Mouse (Mus musculus): ENCODE data around the gene Numa1.
"Not testable (repeated sequence)": the region's sequence is repeated elsewhere in the genome, so short reads cannot be mapped to it uniquely, and the experiment has no call there.

Gene Numa1

GRCm38 (mm10) chr7:101938348-101938747, 4.4 kb downstream of the Numa1 start:
- DNase-seq, result no peak

DNA sequence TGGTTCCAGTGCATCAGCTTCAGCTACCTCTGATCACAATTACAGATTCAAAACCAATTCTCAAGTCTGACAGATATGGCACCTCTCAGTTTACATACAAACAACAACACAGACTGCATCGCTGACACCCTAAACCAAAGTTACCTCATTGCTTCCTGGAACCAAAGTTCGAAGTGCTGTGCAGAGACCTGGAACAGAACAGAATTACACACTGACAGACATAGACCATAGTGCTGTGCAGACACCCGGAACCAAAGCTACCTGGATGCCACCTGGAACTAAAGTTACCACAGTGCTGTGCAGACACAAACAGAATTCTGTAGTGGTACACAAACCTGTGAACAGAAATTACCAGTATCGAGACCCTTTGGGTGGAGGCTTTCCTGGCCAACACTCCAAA, 5.8 kb downstream of the Numa1 start:
- DNase-seq, result no peak

- DNase-seq, result not testable (repeated sequence)
Observed at GRCm38 (mm10) chr7:101949008-101949407, 15.1 kb downstream of the Numa1 start.

- no peak for DNase-seq
Observed at GRCm38 (mm10) chr7:101951648-101952047, 17.7 kb downstream of the Numa1 start.

- no peak for DNase-seq
Observed at GRCm38 (mm10) chr7:101952098-101952497, 18.2 kb downstream of the Numa1 start.

- DNase-seq, result no peak
Observed at GRCm38 (mm10) chr7:101954163-101954562, 20.3 kb downstream of the Numa1 start.

DNA sequence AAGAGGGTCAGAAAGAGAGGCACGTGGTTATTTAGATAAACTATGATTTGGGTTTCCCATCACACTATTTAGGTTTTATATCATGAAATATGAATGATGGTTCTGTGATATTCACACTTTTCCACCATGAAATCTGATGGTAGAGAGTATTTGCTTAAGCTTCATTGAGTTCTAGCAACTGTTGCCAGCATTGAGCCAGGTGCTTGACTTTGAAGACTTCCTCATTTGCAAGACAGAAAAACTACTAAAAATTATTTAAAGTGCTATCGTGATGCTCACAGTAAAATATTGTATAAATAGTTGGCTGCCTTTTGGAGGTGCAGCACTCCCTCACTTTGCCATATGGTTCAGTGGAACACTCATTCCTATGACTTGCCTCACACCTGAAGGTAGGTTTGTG, 21.4 kb downstream of the Numa1 start:
- no peak for DNase-seq

DNA sequence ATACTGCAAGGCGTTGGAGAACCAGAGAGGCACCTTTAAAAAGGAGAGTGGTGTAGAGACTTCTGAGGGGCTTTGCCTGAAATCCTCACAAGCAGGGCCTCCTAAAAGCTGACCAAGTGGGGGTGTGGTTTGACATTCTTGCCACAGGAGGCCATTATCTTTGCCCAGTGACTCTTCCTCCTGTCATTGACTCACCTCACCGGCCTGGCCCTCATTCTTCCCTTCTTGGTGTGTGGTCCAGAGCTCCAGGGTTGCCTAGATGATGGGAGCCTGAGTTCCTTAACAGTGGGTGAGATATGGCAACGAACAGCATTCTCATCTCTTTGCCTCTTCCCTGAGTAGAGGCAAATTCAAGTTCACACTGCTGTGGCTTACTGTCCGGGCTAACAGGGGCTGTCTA, 22.0 kb downstream of the Numa1 start:
- no peak for DNase-seq

DNA sequence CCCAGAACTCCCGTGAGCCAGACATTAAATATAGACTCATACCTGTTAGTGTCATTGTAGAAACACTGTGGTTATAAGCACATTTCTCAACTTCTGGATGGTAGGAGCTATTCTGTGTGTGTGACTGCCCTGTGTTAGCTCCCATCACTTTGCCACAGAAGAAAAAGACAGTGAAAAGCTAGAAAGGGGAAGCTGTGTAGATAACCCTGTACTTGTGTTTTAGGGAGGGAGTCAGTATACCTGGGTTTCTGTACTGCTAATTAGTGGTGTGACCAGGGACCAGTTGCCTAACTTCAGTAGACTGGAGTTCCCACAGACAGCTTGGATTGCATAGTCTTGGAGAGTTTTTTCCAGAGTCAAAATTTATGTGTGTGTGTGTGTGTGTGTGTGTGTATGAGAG, 22.6 kb downstream of the Numa1 start:
- DNase-seq, result no peak

DNA sequence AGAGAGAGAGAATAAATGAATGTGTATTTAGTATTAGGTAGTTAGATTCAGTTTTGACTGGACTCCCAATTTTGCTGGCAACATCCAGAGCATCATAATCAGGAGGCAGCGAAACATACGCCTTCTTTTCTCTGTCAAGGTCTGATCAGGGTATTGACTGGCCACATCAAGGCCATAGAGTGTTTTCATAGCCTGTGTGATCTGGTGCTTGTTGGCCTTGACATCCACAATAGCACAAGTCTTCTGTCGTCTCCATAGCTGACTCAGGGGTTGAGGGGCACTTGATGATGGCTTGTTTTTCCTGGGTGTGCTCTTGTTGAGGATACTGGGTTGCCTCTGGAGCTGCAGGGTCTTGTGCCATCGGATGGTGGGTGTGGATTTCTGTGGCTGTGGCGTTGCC, 23.0 kb downstream of the Numa1 start:
- DNase-seq, result no peak

GRCm38 (mm10) chr7:101962829-101963228, 28.9 kb downstream of the Numa1 start:
- DNase-seq, result no peak

- DNase-seq, result no peak
Observed at GRCm38 (mm10) chr7:101963621-101964020, 29.7 kb downstream of the Numa1 start.

DNA sequence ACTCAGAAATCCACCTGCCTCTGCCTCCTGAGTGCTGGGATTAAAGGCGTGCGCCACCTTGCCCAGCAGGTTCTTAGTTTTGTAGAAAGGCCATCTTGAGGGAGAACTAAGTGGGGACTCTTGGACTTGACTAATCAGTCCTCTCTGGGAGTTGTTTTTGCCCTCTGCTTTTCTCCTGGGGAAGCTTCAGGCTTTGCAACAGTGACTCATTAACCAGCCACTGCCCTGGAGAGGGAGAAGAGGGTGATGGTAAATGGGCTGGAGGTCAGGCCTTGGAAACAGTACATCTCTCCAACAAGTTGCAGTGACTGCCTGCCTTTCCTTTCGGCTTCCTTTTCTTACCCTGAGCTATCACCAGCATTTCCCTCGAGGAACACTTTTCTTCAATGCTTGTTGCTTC, 30.6 kb downstream of the Numa1 start:
- no peak for DNase-seq

DNA sequence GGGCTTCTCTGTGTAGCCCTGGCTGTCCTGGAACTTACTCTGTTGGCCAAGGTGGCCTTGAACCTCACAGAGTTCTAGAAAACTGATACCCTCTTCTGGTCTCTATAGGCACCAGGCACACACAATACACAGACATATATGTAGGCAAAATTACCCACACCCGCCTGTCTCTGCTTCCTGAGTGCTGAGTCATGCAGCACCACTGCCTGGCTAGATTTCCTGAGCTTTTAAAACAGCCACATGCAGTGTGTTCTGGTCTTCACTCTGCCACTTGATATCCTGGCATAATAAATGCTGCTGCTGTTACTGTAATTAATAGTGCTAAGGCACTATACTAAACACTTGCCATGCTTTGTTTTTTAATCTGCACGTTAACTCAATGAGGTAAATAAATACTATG, 31.7 kb downstream of the Numa1 start:
- DNase-seq, result no peak

- no peak for DNase-seq
Observed at GRCm38 (mm10) chr7:101967256-101967655, 33.3 kb downstream of the Numa1 start.

GRCm38 (mm10) chr7:101968751-101969150, 34.8 kb downstream of the Numa1 start:
- DNase-seq, result no peak

DNA sequence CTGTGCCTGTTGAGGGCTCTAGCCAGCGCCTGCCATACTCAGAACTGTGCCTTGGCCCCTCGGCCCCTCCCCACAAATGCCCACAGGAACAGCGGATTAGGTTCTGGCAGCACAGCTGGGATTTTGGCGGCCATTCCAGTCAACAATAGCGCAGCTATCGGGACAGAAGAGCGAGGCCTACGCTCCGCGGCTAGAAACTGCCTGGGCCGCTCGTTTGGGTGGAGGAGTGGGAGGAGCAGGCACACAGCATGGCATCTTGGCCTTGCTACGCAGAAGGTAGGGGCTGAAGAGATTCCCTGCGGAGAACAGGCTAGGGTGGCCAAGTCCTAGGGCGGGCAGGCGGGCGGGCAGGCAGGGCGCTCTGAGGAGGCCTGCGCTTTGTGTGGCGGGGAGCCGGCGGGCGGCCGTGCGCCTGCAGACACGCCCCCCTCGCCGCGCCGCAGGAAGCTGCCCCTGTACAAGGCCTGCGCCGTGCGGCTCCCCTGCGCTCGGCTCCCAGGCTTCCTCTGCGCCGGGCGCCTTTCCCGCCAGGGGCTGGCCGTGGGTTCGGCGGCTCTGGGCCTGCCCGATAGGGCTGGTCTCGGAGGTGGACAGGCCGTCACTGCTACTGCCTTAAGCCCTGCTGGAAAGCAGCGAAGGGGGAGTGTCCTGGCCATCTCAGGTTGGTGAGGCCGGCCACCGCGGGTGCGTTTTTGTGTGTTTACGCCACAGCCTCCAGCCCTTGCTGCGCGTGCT, 36.0 kb downstream of the Numa1 start:
- peak; percentile 89 to 94 for DNase-seq

GRCm38 (mm10) chr7:101970429-101970775, 36.5 kb downstream of the Numa1 start:
- peak; percentile 92 to 95 for DNase-seq

DNA sequence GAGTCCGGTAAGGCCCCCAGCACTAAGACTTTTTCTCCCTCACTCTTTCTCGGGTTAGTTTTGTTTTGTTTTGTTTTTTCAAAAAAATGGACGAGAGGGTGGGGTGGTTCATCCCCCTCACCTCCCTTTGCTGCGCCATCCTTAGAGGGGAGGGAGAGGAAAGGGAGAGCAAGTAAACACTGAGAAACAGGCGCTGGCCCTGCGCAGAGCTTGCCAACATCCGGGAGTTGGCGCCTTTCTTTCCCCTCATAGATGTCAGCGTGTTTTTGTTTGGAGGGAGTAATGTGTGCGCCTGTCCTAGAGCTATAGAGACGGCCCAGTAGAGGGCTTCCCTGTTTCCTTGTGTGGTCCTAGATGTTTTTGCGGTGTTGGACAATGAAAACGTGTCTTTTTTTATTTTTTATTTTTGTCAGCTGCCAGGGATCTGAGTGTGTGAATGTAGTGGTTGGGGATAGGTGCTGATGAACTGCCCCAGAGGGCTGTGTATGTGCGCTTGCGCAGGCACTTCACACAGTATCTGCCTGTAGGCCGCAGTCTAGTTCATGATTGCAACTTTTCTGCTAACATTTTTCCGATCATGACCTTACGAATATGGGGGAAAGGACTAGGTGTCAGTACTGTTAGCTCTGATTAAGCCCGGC, 37.0 kb downstream of the Numa1 start:
- peak; percentile 86 to 92 for DNase-seq

DNA sequence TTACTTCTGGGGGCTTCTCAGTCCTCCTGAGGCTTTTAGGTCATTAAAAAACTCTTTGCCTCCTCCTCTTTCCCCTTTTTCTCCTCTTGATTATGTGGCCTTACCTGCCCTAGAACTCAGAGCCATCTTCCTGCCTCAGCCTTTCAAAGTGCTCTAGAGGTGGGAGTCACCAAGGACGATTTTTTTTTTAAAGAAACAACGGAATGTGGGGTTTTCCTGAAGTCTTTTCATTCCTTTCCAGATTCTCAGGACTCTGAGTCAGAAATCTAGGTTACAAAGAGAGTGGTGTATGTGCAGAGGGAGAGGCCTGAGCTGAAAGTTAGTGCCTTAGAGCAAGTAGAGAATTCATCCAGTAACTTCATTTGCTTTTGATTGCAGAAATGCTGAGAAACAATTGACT, 37.8 kb downstream of the Numa1 start:
- DNase-seq, result no peak

DNA sequence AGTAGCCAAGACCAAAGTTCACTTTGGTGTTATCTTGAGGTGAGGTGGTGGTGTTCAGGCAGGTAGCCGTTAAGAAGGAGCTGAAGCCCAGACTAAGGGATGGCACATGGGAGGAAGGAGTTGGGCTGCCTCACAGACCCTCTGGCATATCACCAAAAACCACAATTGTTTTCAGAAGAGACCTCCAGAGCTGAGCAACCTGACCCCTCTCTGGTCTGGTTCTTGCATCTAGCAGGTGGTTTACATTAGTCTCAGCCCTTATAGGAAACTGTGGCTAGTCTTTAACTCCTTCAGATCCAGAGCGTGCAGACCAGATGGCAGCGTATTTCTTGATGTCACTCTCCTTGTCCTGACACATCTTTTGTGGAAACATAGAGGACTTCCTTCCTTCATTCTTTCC, 39.8 kb downstream of the Numa1 start:
- DNase-seq, result no peak

DNA sequence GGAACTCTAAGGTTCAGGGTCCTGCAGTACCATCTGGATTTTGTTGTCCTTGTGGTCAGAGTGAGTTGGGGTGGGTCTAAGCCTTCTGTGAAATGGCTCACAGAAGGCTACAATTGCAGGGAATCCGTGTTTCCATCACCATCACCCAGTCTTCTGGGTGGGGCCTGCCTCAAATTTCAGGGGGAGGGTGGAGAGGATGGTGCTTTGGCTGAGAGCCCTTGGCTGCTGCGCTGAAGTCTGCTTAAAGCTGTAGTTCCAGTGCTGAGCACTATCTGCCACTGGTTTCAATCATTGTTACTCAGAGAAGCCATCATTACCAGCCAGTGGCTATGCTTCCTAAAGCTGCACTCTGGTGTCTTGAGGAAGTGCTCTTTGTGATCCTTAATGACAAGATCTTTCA, 40.6 kb downstream of the Numa1 start:
- DNase-seq, result peak; percentile 51 to 72

DNA sequence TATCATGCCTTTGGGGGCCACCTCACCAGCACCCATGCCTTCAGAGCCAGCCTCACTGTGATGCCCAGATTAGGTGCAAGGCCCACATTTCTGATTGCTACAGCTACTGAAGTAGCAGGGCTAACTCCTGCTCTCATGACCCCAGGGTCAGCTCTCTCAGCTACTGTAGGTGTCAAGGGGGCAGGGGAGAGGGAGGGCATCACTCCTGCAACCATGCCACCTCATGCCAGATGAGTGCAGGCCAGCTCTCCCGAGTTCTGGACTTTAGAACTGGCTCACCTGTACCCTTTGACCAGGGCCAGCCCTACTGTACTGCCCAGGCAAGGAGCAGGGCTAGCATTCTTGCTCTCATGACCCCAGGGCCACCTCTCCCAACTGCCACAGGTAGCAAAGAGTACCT, 48.8 kb downstream of the Numa1 start:
- DNase-seq, result no peak

- DNase-seq, result no peak
Observed at GRCm38 (mm10) chr7:101985081-101985480, 51.2 kb downstream of the Numa1 start.

DNA sequence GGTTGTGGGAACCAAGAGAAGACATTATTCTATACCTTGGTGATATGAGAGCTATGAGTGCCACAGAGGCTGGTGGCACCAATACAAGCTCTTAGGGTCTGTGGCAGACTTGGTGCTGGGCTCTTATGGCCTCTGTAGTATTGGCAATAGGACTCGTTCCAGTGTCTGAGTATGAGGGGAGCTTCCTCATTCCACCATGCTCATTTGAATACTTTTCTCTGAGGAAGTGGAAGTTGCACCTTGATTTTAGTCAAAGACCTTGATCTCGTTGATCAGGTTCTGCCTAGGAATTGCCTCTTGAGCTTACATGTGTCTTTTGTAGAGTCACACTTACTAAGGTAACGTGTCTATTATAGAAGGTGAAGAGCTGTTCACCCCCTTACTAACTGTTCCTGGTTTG, 60.3 kb downstream of the Numa1 start:
- no peak for DNase-seq
